Mouse (Mus musculus): ENCODE results near the gene Armcx4. TPM values are rescaled to one million over a fixed set of nuclear protein-coding genes. Genes with fewer than 3 reads are reported as not detected.

Armcx4 gene
- 0.62 and 1.2 TPM in 2 replicates for polyA plus RNA-seq (2012; ENCODE audit: low replicate concordance)

GRCm38 (mm10) chrX:134686267-134686666, at the start of gene Armcx4:
Gene Armcx4, plus strand, starts transcription at chrX:134686519.

GRCm38 (mm10) chrX:134717752-134718308, 31.5 kb downstream of the Armcx4 start, which contains the start of gene Armcx1:
Gene Armcx1, plus strand, starts transcription at chrX:134717963.

Other genes starting within 250 kb of the Armcx4 start
- not detected in 2 replicates for gene Taf7l, start 210.0 kb upstream of the Armcx4 start, polyA plus RNA-seq (2012; ENCODE audit: low replicate concordance)
- 0.64 and 2.6 TPM in 2 replicates for gene Timm8a1, start 144.7 kb upstream of the Armcx4 start, polyA plus RNA-seq (2012; ENCODE audit: low replicate concordance)
- 12.9 and 18.0 TPM in 2 replicates for gene Btk, start 102.9 kb upstream of the Armcx4 start, polyA plus RNA-seq (2012; ENCODE audit: low replicate concordance)
- gene Rpl36a, start 100.9 kb upstream of the Armcx4 start, polyA plus RNA-seq (2012; ENCODE audit: low replicate concordance), result 33.0 and 129 TPM in 2 replicates
- 0.31 and 0.34 TPM in 2 replicates for gene Gla, start 85.4 kb upstream of the Armcx4 start, polyA plus RNA-seq (2012; ENCODE audit: low replicate concordance)
- gene Hnrnph2, start 85.3 kb upstream of the Armcx4 start, polyA plus RNA-seq (2012; ENCODE audit: low replicate concordance), result 5.0 and 18.8 TPM in 2 replicates
- 0.43 TPM in 1 of 2 replicates, not detected in the other for gene Armcx1, start 31.4 kb downstream of the Armcx4 start, polyA plus RNA-seq (2012; ENCODE audit: low replicate concordance)
- gene Armcx6, start 64.9 kb downstream of the Armcx4 start, polyA plus RNA-seq (2012; ENCODE audit: low replicate concordance), result 0.18 and 0.57 TPM in 2 replicates
- gene Armcx3, start 70.1 kb downstream of the Armcx4 start, polyA plus RNA-seq (2012; ENCODE audit: low replicate concordance), result 1.5 and 1.8 TPM in 2 replicates
- 4.2 and 13.4 TPM in 2 replicates for gene Armcx2, start 122.7 kb downstream of the Armcx4 start, polyA plus RNA-seq (2012; ENCODE audit: low replicate concordance)

Data from hematopoietic multipotent progenitor cell, adult 10-12 weeks (in vitro differentiated cells).